In the genomic region with DNA sequence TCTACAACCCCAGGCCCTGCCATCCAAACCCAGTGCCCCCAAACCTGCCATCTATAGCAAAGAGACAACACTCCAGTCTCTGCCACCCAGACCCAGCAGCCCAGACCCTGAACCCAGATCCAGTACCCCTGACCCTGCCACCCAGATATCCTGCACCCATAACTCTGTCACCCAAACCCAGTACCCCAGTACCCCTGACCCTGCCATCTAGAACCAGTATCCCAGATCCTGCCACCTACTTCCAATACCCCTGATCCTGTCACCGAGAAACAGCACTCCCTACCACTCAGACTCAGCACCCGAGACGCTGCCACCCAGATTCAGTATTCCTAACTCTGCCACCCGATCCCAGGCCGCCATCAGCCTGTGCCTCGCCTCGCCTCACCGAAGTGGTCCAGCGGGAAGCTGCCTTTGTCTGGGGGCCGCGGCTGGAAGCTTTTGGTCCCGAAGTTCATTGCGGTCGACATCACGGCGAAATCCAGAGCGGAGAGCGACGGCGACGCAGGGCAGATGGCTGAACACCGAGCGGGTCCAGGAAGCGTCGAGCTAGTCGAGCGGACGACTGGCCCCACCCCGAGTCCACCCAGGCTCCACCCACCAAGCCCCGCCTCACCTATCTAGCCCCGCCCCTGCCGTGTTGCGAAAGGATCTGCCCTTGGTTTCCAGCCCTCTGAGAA, we compare ENCODE assay signal across 8 mouse cellular contexts. TPM values are rescaled to one million over a fixed set of nuclear protein-coding genes. Genes with fewer than 3 reads are reported as not detected.
DNase-seq lines count a peak whose midpoint lies in the region; ATAC-seq and TF ChIP-seq lines count a peak whose summit lies in the region.

No protein-coding gene starts in this region.

- TF ChIP-seq POLR2A in olfactory bulb, adult 2 months (IDR thresholded peaks at IDR 0.05; ENCODE audit: insufficient read depth, low read depth, low read length): peak; percentile 68
- TF ChIP-seq POLR2A in thymus, adult 2 months (IDR thresholded peaks at IDR 0.05; ENCODE audit: control insufficient read depth, extremely low read depth, insufficient read depth, low read length, poor library complexity): 0 out of 2 replicates have a peak, but pooled peaks have one; percentile 34

- peak overlapping the region; percentile 85 for H3K4me3 ChIP-seq in forebrain, embryonic 14.5 days (ENCODE audit: low read depth, low read length)
- peak overlapping the region; percentile 79 for H3K4me3 ChIP-seq in lung, embryonic 14.5 days (ENCODE audit: low read depth, low read length)
- peak overlapping the region; percentile 86 for H3K4me3 ChIP-seq in olfactory bulb, adult 2 months (ENCODE audit: insufficient read depth, low read depth, low read length)
- peak overlapping the region; percentile 91 for H3K4me3 ChIP-seq in thymus, adult 2 months (ENCODE audit: control insufficient read depth, insufficient read depth, low read length)

- H3K4me1 ChIP-seq in forebrain, embryonic 14.5 days (ENCODE audit: control insufficient read depth, insufficient read depth, low read length): peaks cover 8% of the 10 kb centered on the region
- H3K4me1 ChIP-seq in lung, embryonic 14.5 days (ENCODE audit: insufficient read depth): peaks cover 2% of the 10 kb centered on the region; the same call in 1 of the 2 replicates
- peaks cover 5% of the 10 kb centered on the region for H3K4me1 ChIP-seq in olfactory bulb, adult 2 months (ENCODE audit: control insufficient read depth, insufficient read depth, low read length)
- peaks cover 14% of the 10 kb centered on the region for H3K4me1 ChIP-seq in thymus, adult 2 months (replicated peaks; ENCODE audit: control insufficient read depth, insufficient read depth, low read length)

- peak; percentile 91 for ATAC-seq in forebrain, embryonic 14.5 days
- ATAC-seq in lung, embryonic 14.5 days (ENCODE audit: insufficient read depth): peak; percentile 92

- peak overlapping the region; percentile 94 for H3K9ac ChIP-seq in forebrain, embryonic 14.5 days (ENCODE audit: low read length)
- peak overlapping the region; percentile 91 for H3K9ac ChIP-seq in lung, embryonic 14.5 days

- intact Hi-C loops in heart, postnatal 25 days (cut with DNase I): no loop called here

- H3K9me3 ChIP-seq in forebrain, embryonic 14.5 days (replicated peaks; ENCODE audit: control insufficient read depth, low read length): no peaks in the 10 kb centered on the region
- H3K9me3 ChIP-seq in lung, embryonic 14.5 days (ENCODE audit: low read depth, low read length): no peaks in the 10 kb centered on the region

- peaks cover 29% of the 10 kb centered on the region for H3K36me3 ChIP-seq in forebrain, embryonic 14.5 days (ENCODE audit: control insufficient read depth, insufficient read depth, low read length)
- peaks cover 29% of the 10 kb centered on the region for H3K36me3 ChIP-seq in lung, embryonic 14.5 days (ENCODE audit: insufficient read depth)
- H3K36me3 ChIP-seq in thymus, adult 2 months (ENCODE audit: control insufficient read depth, insufficient read depth, low read length): peaks cover 10% of the 10 kb centered on the region

- peak overlapping the region; percentile 98 for H3K4me2 ChIP-seq in forebrain, embryonic 14.5 days (ENCODE audit: low read length)
- peak overlapping the region; percentile 96 for H3K4me2 ChIP-seq in lung, embryonic 14.5 days

- DNase-seq in ES-CJ7 (ENCODE audit: low read depth, low spot score): peak; percentile 94
- peak; percentile 90 for DNase-seq in cerebellum, adult 11 months
- peak; percentile 94 for DNase-seq in forebrain, embryonic 14.5 days (ENCODE audit: low spot score)
- peak; percentile 89 for DNase-seq in heart, postnatal 25 days (ENCODE audit: low spot score)
- DNase-seq in layer of hippocampus, adult 18-20 months (ENCODE audit: low spot score in 2 of 2): peak; percentile 92 to 95
- peak; percentile 97 for DNase-seq in lung, embryonic 14.5 days
- DNase-seq in thymus, adult 2 months: peak; percentile 92

- peak overlapping the region; percentile 76 for H3K27ac ChIP-seq in forebrain, embryonic 14.5 days (ENCODE audit: low read depth, low read length)
- H3K27ac ChIP-seq in lung, embryonic 14.5 days (ENCODE audit: low read depth): peak overlapping the region; percentile 59; the same call in 1 of the 2 replicates
- peak overlapping the region; percentile 57; the same call in 1 of the 2 replicates for H3K27ac ChIP-seq in olfactory bulb, adult 2 months (ENCODE audit: insufficient read depth, low read depth, low read length)
- no peak overlapping the region for H3K27ac ChIP-seq in thymus, adult 2 months (ENCODE audit: control insufficient read depth, insufficient read depth, low read length)

- H3K27me3 ChIP-seq in forebrain, embryonic 14.5 days (replicated peaks; ENCODE audit: control insufficient read depth, insufficient read depth, low read length): no peaks in the 10 kb centered on the region
- no peaks in the 10 kb centered on the region for H3K27me3 ChIP-seq in lung, embryonic 14.5 days (ENCODE audit: insufficient read depth, low read length)
- H3K27me3 ChIP-seq in thymus, adult 2 months (ENCODE audit: control insufficient read depth, insufficient read depth, low read length): no peaks in the 10 kb centered on the region

- WGBS in forebrain, embryonic 14.5 days: under 1% methylated on average over 33 of the region's 33 CpGs
- WGBS in lung, embryonic 14.5 days: 0% methylated on average over 33 of the region's 33 CpGs
- WGBS in olfactory bulb, adult 2 months: under 1% methylated on average over 33 of the region's 33 CpGs
- WGBS in thymus, adult 2 months: under 1% methylated on average over 33 of the region's 33 CpGs

- no peak for TF ChIP-seq CTCF in lung, embryonic 14.5 days (IDR thresholded peaks at IDR 0.05; ENCODE audit: low read depth)
- TF ChIP-seq CTCF in olfactory bulb, adult 2 months (IDR thresholded peaks at IDR 0.05; ENCODE audit: insufficient read depth, low read depth, low read length): no peak
- 0 out of 2 replicates have a peak, but pooled peaks have one; percentile 30 for TF ChIP-seq CTCF in thymus, adult 2 months (IDR thresholded peaks at IDR 0.05; ENCODE audit: borderline replicate concordance, control insufficient read depth, extremely low read depth, insufficient read depth, low read length, poor library complexity)

RNA-seq across cellular contexts. Expression of a gene that starts 6.4 kb away (rescaled TPM):
- 127 and 155 TPM in 2 replicates for polyA plus RNA-seq in forebrain, embryonic 14.5 days (2014; fragmentation: Nextera tagmentation; extraction: Ambion mirVana)
- total RNA-seq in heart, postnatal 25 days (2021): 10 to 100 TPM; 82.2 to 91.1 TPM
- 10 to 100 TPM; 65.3 to 71.1 TPM for total RNA-seq in layer of hippocampus, adult 18-20 months (2021)
- 102 and 106 TPM in 2 replicates for polyA plus RNA-seq in lung, embryonic 14.5 days (2014; fragmentation: Nextera tagmentation; extraction: Ambion mirVana)
- polyA plus RNA-seq in olfactory bulb, adult 2 months (2012; ENCODE audit: insufficient read depth, insufficient read length, low replicate concordance, missing spikeins): not detected in 2 replicates
- polyA plus RNA-seq in thymus, adult 2 months (2012; rRNA removed): 84.7 and 99.2 TPM in 2 replicates

RNA-seq across cellular contexts. Expression of a gene that starts 7.6 kb away (rescaled TPM):
- polyA plus RNA-seq in forebrain, embryonic 14.5 days (2014; fragmentation: Nextera tagmentation; extraction: Ambion mirVana): not detected in 2 replicates
- not detected for total RNA-seq in heart, postnatal 25 days (2021)
- total RNA-seq in layer of hippocampus, adult 18-20 months (2021): not detected
- not detected in 2 replicates for polyA plus RNA-seq in lung, embryonic 14.5 days (2014; fragmentation: Nextera tagmentation; extraction: Ambion mirVana)
- polyA plus RNA-seq in olfactory bulb, adult 2 months (2012; ENCODE audit: insufficient read depth, insufficient read length, low replicate concordance, missing spikeins): not detected in 2 replicates
- 0.20 and 1.2 TPM in 2 replicates for polyA plus RNA-seq in thymus, adult 2 months (2012; rRNA removed)

RNA-seq across cellular contexts. Expression of a gene that starts 19.4 kb away (rescaled TPM):
- 12.8 and 21.6 TPM in 2 replicates for polyA plus RNA-seq in forebrain, embryonic 14.5 days (2014; fragmentation: Nextera tagmentation; extraction: Ambion mirVana)
- 1 to 10 TPM; 1.4 to 1.5 TPM for total RNA-seq in heart, postnatal 25 days (2021)
- 100 to 1,000 TPM; 164 to 166 TPM for total RNA-seq in layer of hippocampus, adult 18-20 months (2021)
- polyA plus RNA-seq in lung, embryonic 14.5 days (2014; fragmentation: Nextera tagmentation; extraction: Ambion mirVana): 3.6 and 4.0 TPM in 2 replicates
- polyA plus RNA-seq in olfactory bulb, adult 2 months (2012; ENCODE audit: insufficient read depth, insufficient read length, low replicate concordance, missing spikeins): not detected in 2 replicates
- 13.1 and 15.5 TPM in 2 replicates for polyA plus RNA-seq in thymus, adult 2 months (2012; rRNA removed)

RNA-seq across cellular contexts. Expression of a gene that starts 32.7 kb away (rescaled TPM):
- 0.85 and 0.93 TPM in 2 replicates for polyA plus RNA-seq in forebrain, embryonic 14.5 days (2014; fragmentation: Nextera tagmentation; extraction: Ambion mirVana)
- total RNA-seq in heart, postnatal 25 days (2021): 10 to 100 TPM; 35.3 to 58.5 TPM
- 10 to 100 TPM; 10.8 to 12.2 TPM for total RNA-seq in layer of hippocampus, adult 18-20 months (2021)
- 3.5 and 4.3 TPM in 2 replicates for polyA plus RNA-seq in lung, embryonic 14.5 days (2014; fragmentation: Nextera tagmentation; extraction: Ambion mirVana)
- polyA plus RNA-seq in olfactory bulb, adult 2 months (2012; ENCODE audit: insufficient read depth, insufficient read length, low replicate concordance, missing spikeins): not detected in 2 replicates
- polyA plus RNA-seq in thymus, adult 2 months (2012; rRNA removed): 33.9 and 40.1 TPM in 2 replicates

Comparison
In these comparisons a context has a peak if more than half of its experiments do, and no peak if none do; other contexts are left out.
1. RNA of a gene that starts 6.4 kb away (polyA plus RNA-seq): 127 to 155 TPM in forebrain, embryonic 14.5 days, 102 to 106 TPM in lung, embryonic 14.5 days and 84.7 to 99.2 TPM in thymus, adult 2 months; not detected in olfactory bulb, adult 2 months; every median in the first group is over 10 times any median in the second.
2. Peak in every context shown above with its lines, with median percentiles within 50 percentile points of each other: DNase-seq and H3K4me3 ChIP-seq.